Mouse (Mus musculus): ENCODE results near the gene Gm11564.
"Not testable (repeated sequence)": the region's sequence is repeated elsewhere in the genome, so short reads cannot be mapped to it uniquely, and the experiment has no call there.

- not testable (repeated sequence) for TF ChIP-seq CTCF, POLR2A (IDR thresholded peaks at IDR 0.05; ENCODE audit: insufficient read depth, low read depth, low read length)
Measured at GRCm38 (mm10) chr11:99772813-99773212, 42.7 kb downstream of the Gm11564 start, which contains the start of gene Gm11595.

Measured in olfactory bulb, adult 2 months (tissue).